Mouse (Mus musculus) layer of hippocampus, adult 9-11 months (tissue): ENCODE data around the gene Flt1.
"Not testable (repeated sequence)": the region's sequence is repeated elsewhere in the genome, so short reads cannot be mapped to it uniquely, and the experiment has no call there.

Experiments used
- DNase-seq: peaks from one replicate; pipeline ENCODE4 v3.0.0; 2022

Flt1 gene

GRCm38 (mm10) chr5:147659909-147660308, 65.9 kb downstream of the Flt1 start:
- DNase-seq = peak; percentile 29

GRCm38 (mm10) chr5:147657882-147658855, 67.6 kb downstream of the Flt1 start:
- DNase-seq = no peak

GRCm38 (mm10) chr5:147655761-147656160, 70.0 kb downstream of the Flt1 start:
- no peak for DNase-seq

GRCm38 (mm10) chr5:147651233-147651632, 74.6 kb downstream of the Flt1 start:
- DNase-seq = no peak

GRCm38 (mm10) chr5:147646351-147646929, 79.4 kb downstream of the Flt1 start:
- DNase-seq = no peak

- DNase-seq = peak; percentile 29
Measured at GRCm38 (mm10) chr5:147645001-147645645, 80.7 kb downstream of the Flt1 start.

- no peak for DNase-seq
Measured at GRCm38 (mm10) chr5:147641452-147641851, 84.4 kb downstream of the Flt1 start.

GRCm38 (mm10) chr5:147639940-147640339, 85.9 kb downstream of the Flt1 start:
- no peak for DNase-seq

- DNase-seq = no peak
Measured at GRCm38 (mm10) chr5:147636676-147637075, 89.1 kb downstream of the Flt1 start.

- DNase-seq = no peak
Measured at GRCm38 (mm10) chr5:147635883-147636282, 89.9 kb downstream of the Flt1 start.

GRCm38 (mm10) chr5:147634016-147634415, 91.8 kb downstream of the Flt1 start:
- no peak for DNase-seq

GRCm38 (mm10) chr5:147632716-147633115, 93.1 kb downstream of the Flt1 start:
- DNase-seq = no peak

GRCm38 (mm10) chr5:147630426-147631290, 95.2 kb downstream of the Flt1 start:
- no peak for DNase-seq

GRCm38 (mm10) chr5:147626944-147627343, 98.9 kb downstream of the Flt1 start:
- peak; percentile 9 for DNase-seq

GRCm38 (mm10) chr5:147623747-147624146, 102.1 kb downstream of the Flt1 start:
- DNase-seq = no peak

- no peak for DNase-seq
Measured at GRCm38 (mm10) chr5:147620178-147620577, 105.6 kb downstream of the Flt1 start.

- DNase-seq = no peak
Measured at GRCm38 (mm10) chr5:147618243-147618642, 107.6 kb downstream of the Flt1 start.

GRCm38 (mm10) chr5:147616450-147616849, 109.4 kb downstream of the Flt1 start:
- no peak for DNase-seq

- DNase-seq = no peak
Measured at GRCm38 (mm10) chr5:147614659-147615058, 111.2 kb downstream of the Flt1 start.

- not testable (repeated sequence) for DNase-seq
Measured at GRCm38 (mm10) chr5:147611348-147611747, 114.5 kb downstream of the Flt1 start.

- DNase-seq = no peak
Measured at GRCm38 (mm10) chr5:147607256-147607975, 118.4 kb downstream of the Flt1 start.

GRCm38 (mm10) chr5:147606751-147607150, 119.1 kb downstream of the Flt1 start:
- no peak for DNase-seq
